Mouse (Mus musculus) T-helper 17 cell (primary cell): ENCODE data around the gene Mgat4b.

Experiments
- in situ Hi-C, 2 experiments: fragments of 300-600 bp; cut with MboI, MseI; formaldehyde crosslinking; loops; 1 replicate in 1 of 2; 2 replicates in 1 of 2; pipeline ENCODE4 v1.15.1; 2025; ENCODE audit warnings: high pct_unique_total_duplicates in 2 of 2

The Mgat4b gene

GRCm38 (mm10) chr11:50224671-50225530 is 14.2 kb downstream of the Mgat4b start:
- in situ Hi-C loops, result loop anchor here in 1 of 2 experiments (10.0 kb wide), 1 partner anchor 240 kb away; no protein-coding TSS in a partner anchor

- in situ Hi-C loops, result loop anchor here in 1 of 2 experiments (10.0 kb wide), 1 partner anchor 241 kb away; no protein-coding TSS in a partner anchor
These were observed 15.1 kb downstream of the Mgat4b start for GRCm38 (mm10) chr11:50225611-50226378.

GRCm38 (mm10) chr11:50226406-50226805 is 15.7 kb downstream of the Mgat4b start:
- in situ Hi-C loops, result loop anchor here in 1 of 2 experiments (10.0 kb wide), 1 partner anchor 242 kb away; no protein-coding TSS in a partner anchor

GRCm38 (mm10) chr11:50227226-50227625 is 16.5 kb downstream of the Mgat4b start:
- in situ Hi-C loops, result loop anchor here in 1 of 2 experiments (10.0 kb wide), 1 partner anchor 242 kb away; no protein-coding TSS in a partner anchor

- in situ Hi-C loops, result loop anchor here in 1 of 2 experiments (10.0 kb wide), 1 partner anchor 243 kb away; no protein-coding TSS in a partner anchor
These were observed 17.0 kb downstream of the Mgat4b start for GRCm38 (mm10) chr11:50227736-50228135.

- in situ Hi-C loops, result loop anchor here in 1 of 2 experiments (10.0 kb wide), 1 partner anchor 244 kb away; no protein-coding TSS in a partner anchor
These were observed 18.1 kb downstream of the Mgat4b start for GRCm38 (mm10) chr11:50228772-50229171.

GRCm38 (mm10) chr11:50229252-50229910 is 18.7 kb downstream of the Mgat4b start:
- in situ Hi-C loops, result loop anchor here in 1 of 2 experiments (10.0 kb wide), 1 partner anchor 245 kb away; no protein-coding TSS in a partner anchor

- in situ Hi-C loops, result loop anchor here (5.0 to 10.0 kb wide), 2 partner anchors 66 to 68 kb away; no protein-coding TSS in a partner anchor
These were observed 20.0 kb downstream of the Mgat4b start for GRCm38 (mm10) chr11:50230481-50231304.

- in situ Hi-C loops, result loop anchor here (5.0 to 10.0 kb wide), 2 partner anchors 67 to 69 kb away; no protein-coding TSS in a partner anchor
These were observed 20.7 kb downstream of the Mgat4b start for GRCm38 (mm10) chr11:50231411-50231810.

- in situ Hi-C loops, result loop anchor here (5.0 to 10.0 kb wide), 2 partner anchors 68 to 71 kb away; no protein-coding TSS in a partner anchor
These were observed 22.3 kb downstream of the Mgat4b start for GRCm38 (mm10) chr11:50233022-50233421.

GRCm38 (mm10) chr11:50233993-50234392 is 23.3 kb downstream of the Mgat4b start:
- in situ Hi-C loops, result loop anchor here (5.0 to 10.0 kb wide), 2 partner anchors 69 to 72 kb away; no protein-coding TSS in a partner anchor

GRCm38 (mm10) chr11:50234606-50235005 is 23.9 kb downstream of the Mgat4b start:
- in situ Hi-C loops, result loop anchor here (5.0 to 10.0 kb wide), 2 partner anchors 70 to 72 kb away; no protein-coding TSS in a partner anchor

- in situ Hi-C loops, result loop anchor here in 1 of 2 experiments (10.0 kb wide), 1 partner anchor 72 kb away; no protein-coding TSS in a partner anchor
These were observed 25.8 kb downstream of the Mgat4b start for GRCm38 (mm10) chr11:50236540-50236936.

GRCm38 (mm10) chr11:50236937-50237835 is 26.5 kb downstream of the Mgat4b start:
- in situ Hi-C loops, result loop anchor here in 1 of 2 experiments (10.0 kb wide), 1 partner anchor 72 kb away; no protein-coding TSS in a partner anchor

GRCm38 (mm10) chr11:50238324-50238723 is 27.6 kb downstream of the Mgat4b start, which contains the start of gene Ltc4s:
Ltc4s (minus strand) TSS chr11:50238616.
- in situ Hi-C loops, result loop anchor here in 1 of 2 experiments (10.0 kb wide), 1 partner anchor 74 kb away; no protein-coding TSS in a partner anchor

- in situ Hi-C loops, result loop anchor here in 1 of 2 experiments (10.0 kb wide), 1 partner anchor 74 kb away; no protein-coding TSS in a partner anchor
These were observed 28.4 kb downstream of the Mgat4b start for GRCm38 (mm10) chr11:50238821-50239791.
